Mouse (Mus musculus): ENCODE measurements around the gene Cpne4.

GRCm38 (mm10) chr9:104901118-104901517 is 354.0 kb downstream of the Cpne4 start:
- no peak for TF ChIP-seq CTCF (IDR thresholded peaks at IDR 0.05; ENCODE audit: borderline replicate concordance, insufficient read depth, low read length)
- TF ChIP-seq POLR2A (IDR thresholded peaks at IDR 0.05; ENCODE audit: low read depth, low read length), result no peak
